Mouse (Mus musculus): ENCODE data around the gene Phldb1. TPM values are rescaled to one million over a fixed set of nuclear protein-coding genes. Genes with fewer than 3 reads are reported as not detected.

The Phldb1 gene
- polyA plus RNA-seq, 1 experiment: 151 TPM

DNA sequence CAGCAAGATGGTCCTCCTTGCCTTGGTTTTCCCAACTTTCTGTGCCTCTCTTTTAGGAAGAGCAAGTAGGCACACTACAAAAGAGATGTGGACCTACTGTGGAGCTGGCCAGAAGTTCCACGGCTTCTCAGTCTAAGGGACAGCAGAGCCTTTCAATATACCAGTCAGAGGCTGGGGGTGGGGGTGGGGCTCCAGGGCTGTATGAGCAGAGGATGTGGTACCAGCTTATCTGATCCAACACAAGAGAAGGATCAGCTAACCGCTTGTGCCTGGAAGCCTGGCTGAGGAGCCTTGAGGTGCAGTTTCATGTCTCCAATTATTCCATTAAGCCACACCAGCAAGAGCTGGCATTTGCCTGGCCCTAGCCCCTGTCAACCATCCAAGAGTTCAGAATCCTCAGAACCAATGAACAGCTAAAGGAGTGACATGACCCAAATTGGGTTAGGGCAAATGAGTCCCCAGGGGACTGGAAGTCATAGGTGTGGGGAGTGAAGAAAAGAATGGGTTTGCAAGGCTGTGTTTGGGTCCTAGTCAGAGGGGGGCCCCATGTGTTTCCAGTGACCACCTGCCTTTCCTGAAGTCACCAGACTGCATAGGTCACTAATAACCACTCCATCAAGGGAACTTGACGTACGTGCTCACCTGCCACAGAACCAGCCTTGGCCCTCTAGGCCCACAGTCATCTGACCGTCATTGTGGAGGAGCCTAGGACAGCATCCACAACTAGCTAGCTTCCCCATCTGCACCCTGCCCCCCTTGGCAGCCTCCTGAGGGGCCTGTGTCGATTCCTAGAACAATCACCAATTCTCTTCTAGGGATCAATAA, 17.8 kb downstream of the Phldb1 start:
- DNase-seq (ENCODE audit: low read depth): no peak

DNA sequence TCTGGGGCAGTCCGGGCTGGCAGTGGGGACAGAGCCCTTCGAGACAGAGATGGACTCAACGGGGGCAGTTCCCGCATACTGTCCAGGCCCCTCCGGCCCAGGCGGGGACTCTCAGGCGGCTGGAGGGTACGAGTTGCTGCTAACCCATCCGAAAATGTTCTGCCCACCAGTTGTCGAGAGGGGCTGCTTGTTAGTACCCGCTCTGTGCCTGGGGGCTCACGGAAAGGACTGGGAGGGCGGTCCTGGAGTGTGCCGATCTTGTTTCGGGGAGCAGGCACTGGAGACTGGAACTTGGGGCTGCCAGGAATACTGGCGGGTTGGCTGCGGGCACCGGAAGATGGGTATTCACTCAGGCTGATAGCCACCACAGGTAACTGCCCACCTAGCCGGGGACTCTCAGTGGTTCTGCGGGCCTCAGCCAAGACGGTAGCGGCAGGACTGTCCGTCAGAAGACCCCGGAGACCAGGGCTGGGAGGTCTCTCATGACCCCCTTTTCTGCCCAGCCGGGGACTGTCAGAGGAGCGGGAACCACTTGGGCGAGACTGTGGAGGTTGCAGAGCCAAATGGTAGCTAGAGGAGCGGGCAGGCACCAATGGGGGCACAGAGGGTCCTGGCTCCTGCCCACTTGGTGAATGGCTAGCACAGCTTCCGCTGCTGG, 19.2 kb downstream of the Phldb1 start:
- TF ChIP-seq POLR2A (IDR thresholded peaks at IDR 0.05; ENCODE audit: borderline replicate concordance, extremely low read depth, insufficient read depth, insufficient read length, poor library complexity, severe bottlenecking) (no peak), CTCF (IDR thresholded peaks at IDR 0.05; ENCODE audit: borderline replicate concordance, extremely low read depth, insufficient read depth, insufficient read length) (no peak)
- DNase-seq (ENCODE audit: low read depth): no peak

More for the DNA sequence above, 17.8 kb downstream of the Phldb1 start:
- no peak for TF ChIP-seq CTCF (IDR thresholded peaks at IDR 0.05; ENCODE audit: borderline replicate concordance, extremely low read depth, insufficient read depth, insufficient read length)
- no peak for TF ChIP-seq POLR2A (IDR thresholded peaks at IDR 0.05; ENCODE audit: borderline replicate concordance, extremely low read depth, insufficient read depth, insufficient read length, poor library complexity, severe bottlenecking)

DNA sequence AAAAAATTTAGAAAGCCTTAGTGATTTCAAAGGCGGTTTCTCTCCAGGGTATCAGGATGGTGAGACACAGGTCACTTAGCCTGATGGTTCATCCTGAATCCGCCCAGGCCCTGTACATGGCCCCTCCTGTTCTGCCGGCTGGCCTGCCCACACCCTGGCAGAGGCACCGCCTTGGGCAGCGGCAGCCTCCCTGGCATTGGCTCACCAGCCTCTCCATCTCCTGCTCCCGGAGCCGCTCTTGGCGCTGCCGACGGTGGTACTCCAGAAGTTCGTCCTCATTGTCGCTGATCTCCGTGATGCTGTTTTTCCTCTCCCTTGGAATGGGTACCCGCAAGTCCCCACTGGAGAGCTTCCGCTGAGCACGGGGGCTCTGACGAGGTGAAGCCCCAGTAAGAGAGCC, 19.9 kb downstream of the Phldb1 start:
- DNase-seq (ENCODE audit: low read depth): no peak
- TF ChIP-seq POLR2A (IDR thresholded peaks at IDR 0.05; ENCODE audit: borderline replicate concordance, extremely low read depth, insufficient read depth, insufficient read length, poor library complexity, severe bottlenecking) (no peak), CTCF (IDR thresholded peaks at IDR 0.05; ENCODE audit: borderline replicate concordance, extremely low read depth, insufficient read depth, insufficient read length) (no peak)

DNA sequence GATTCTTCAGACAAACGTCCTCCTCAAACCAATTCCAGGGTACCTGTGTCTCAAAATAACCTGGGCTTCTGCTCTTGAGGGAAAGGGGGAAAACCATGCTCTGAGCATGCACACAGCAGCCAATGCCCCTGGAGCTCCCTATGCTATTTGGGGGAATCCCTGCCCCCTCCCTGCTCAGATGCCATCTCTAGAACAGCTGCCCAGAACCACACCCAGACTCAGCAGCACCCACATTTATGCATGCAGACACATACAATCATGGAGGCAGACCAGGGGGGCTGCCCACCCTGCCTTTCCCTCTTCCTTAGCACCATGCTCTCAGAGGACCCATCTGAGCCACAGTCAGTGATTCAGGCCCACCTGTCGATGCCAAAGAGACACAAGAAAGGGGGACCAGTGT, 21.4 kb downstream of the Phldb1 start:
- TF ChIP-seq POLR2A (IDR thresholded peaks at IDR 0.05; ENCODE audit: borderline replicate concordance, extremely low read depth, insufficient read depth, insufficient read length, poor library complexity, severe bottlenecking) (no peak), CTCF (IDR thresholded peaks at IDR 0.05; ENCODE audit: borderline replicate concordance, extremely low read depth, insufficient read depth, insufficient read length) (no peak)
- no peak for DNase-seq (ENCODE audit: low read depth)

DNA sequence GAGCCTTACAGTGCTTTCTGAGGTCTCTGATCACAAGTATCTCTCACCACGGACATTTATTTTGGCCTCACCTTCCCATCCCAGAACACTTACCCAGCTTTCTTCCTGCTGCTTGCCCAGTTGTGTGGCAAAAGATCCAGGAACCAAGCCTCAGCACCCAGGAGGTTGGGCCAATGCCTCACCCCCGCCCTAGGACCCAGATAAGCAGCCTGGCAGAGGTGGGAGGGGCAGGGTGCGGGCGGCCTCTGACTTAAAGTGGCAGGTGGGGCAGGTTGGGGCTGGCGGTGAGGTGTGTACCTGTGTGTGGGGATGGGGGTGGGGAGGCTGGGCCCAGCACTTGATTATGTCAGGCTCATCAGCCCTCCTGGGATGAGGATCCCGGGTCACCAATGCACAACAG, 21.9 kb downstream of the Phldb1 start:
- DNase-seq (ENCODE audit: low read depth): no peak

DNA sequence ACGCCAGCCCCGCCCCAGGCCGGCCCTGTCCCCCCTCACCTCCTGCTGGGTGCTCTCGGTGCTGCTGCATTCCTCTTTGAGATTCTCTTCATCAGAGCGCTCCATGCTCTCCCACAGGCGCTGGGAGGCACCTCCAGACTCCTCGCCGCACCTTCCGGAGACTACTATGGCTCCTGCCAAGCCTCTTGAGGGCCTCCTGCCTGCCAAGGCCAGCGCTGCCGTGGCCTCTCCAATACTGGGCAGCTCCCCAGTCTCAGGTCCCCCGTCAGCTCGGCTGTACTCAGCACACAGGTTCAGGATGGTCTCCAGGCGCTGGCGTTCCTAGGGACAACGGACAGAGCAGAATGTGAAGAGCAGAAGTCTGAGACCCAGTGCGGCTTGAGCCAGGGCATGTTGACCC, 23.4 kb downstream of the Phldb1 start:
- TF ChIP-seq CTCF (IDR thresholded peaks at IDR 0.05; ENCODE audit: borderline replicate concordance, extremely low read depth, insufficient read depth, insufficient read length): no peak
- TF ChIP-seq POLR2A (IDR thresholded peaks at IDR 0.05; ENCODE audit: borderline replicate concordance, extremely low read depth, insufficient read depth, insufficient read length, poor library complexity, severe bottlenecking): no peak
- no peak for DNase-seq (ENCODE audit: low read depth)

More for the DNA sequence above, 21.9 kb downstream of the Phldb1 start:
- no peak for TF ChIP-seq POLR2A (IDR thresholded peaks at IDR 0.05; ENCODE audit: borderline replicate concordance, extremely low read depth, insufficient read depth, insufficient read length, poor library complexity, severe bottlenecking)
- no peak for TF ChIP-seq CTCF (IDR thresholded peaks at IDR 0.05; ENCODE audit: borderline replicate concordance, extremely low read depth, insufficient read depth, insufficient read length)

DNA sequence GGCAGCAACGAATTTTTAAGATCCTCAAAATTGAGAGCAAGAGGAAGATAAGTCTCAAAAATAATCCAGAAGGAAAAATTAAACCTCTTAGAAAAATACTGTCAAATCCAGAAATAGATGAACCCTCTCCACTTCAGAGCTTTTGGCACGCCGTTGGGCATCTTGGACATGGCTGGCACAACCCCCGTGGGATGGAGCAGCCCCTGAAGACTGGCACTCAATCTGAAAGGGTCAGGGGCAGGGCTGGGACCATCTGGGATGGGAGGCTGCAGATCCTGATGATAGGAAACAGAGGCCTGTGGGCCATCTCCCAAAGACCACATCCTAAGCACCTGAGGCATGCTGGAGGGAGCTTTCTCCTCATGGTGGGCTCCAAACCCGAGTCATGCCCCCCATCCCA, 24.8 kb downstream of the Phldb1 start:
- DNase-seq (ENCODE audit: low read depth): no peak
- TF ChIP-seq POLR2A (IDR thresholded peaks at IDR 0.05; ENCODE audit: borderline replicate concordance, extremely low read depth, insufficient read depth, insufficient read length, poor library complexity, severe bottlenecking) (no peak), CTCF (IDR thresholded peaks at IDR 0.05; ENCODE audit: borderline replicate concordance, extremely low read depth, insufficient read depth, insufficient read length) (no peak)

DNA sequence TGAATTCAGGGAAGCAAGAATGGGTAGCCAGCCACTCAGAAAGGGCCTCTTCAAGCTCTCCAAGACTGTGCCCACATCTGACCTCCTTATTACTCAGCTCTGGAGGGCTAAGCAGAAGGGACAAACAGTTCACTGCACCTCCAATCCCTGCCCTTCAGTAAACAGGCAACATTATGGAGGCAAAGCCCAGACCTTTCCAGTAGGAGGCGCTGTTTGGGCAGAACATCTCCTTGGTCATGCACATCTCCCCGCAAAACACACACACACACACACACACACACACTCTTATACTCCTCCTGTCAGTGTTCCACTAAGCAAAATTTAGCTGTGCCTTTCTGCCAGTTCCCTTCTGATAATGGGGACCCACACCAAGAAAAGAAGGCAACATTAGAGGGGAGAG, 25.4 kb downstream of the Phldb1 start:
- TF ChIP-seq POLR2A (IDR thresholded peaks at IDR 0.05; ENCODE audit: borderline replicate concordance, extremely low read depth, insufficient read depth, insufficient read length, poor library complexity, severe bottlenecking) (no peak), CTCF (IDR thresholded peaks at IDR 0.05; ENCODE audit: borderline replicate concordance, extremely low read depth, insufficient read depth, insufficient read length) (peak; percentile 65; the same call in 1 of the 2 replicates)
- DNase-seq (ENCODE audit: low read depth): peak; percentile 38

DNA sequence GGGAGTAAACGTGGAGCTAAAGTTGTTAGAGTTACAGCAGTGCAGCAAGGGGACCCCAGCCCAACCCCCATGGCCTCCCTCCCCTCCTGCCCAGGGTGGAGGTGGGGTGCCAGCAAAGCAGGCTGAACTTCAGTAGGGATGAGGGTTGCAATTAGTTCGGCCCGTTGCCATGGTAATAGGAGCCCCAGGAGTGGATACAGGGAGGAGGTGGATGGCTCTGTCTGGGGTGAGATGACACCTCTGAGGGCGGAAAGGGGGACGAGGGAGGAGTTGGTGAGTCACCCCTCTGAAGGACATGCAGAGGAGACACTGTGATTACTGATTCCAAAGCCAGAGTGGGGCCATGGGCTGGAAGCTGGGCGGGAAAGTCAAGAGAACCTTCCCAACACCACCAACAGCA, 26.1 kb downstream of the Phldb1 start:
- DNase-seq (ENCODE audit: low read depth): peak; percentile 63
- TF ChIP-seq POLR2A (IDR thresholded peaks at IDR 0.05; ENCODE audit: borderline replicate concordance, extremely low read depth, insufficient read depth, insufficient read length, poor library complexity, severe bottlenecking): no peak
- no peak for TF ChIP-seq CTCF (IDR thresholded peaks at IDR 0.05; ENCODE audit: borderline replicate concordance, extremely low read depth, insufficient read depth, insufficient read length)

DNA sequence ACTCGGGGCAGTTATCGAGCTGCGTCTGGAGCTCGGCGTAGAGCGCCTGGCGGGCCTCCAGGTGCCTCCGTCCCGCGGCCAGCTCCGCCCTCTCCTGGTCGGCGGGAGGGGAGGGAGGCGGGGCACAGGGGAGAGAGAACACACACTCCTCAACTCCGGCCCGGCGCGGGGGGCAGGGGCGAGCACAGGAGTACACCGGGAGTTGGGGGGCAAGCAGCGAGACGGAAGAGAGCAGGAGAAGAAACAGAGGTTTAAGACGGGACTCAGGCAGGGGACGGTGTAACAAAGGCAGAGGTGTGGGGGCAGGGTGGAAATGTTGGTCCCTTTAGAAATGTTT, 26.6 kb downstream of the Phldb1 start:
- TF ChIP-seq POLR2A (IDR thresholded peaks at IDR 0.05; ENCODE audit: borderline replicate concordance, extremely low read depth, insufficient read depth, insufficient read length, poor library complexity, severe bottlenecking) (no peak), CTCF (IDR thresholded peaks at IDR 0.05; ENCODE audit: borderline replicate concordance, extremely low read depth, insufficient read depth, insufficient read length) (no peak)
- DNase-seq (ENCODE audit: low read depth): peak; percentile 84

DNA sequence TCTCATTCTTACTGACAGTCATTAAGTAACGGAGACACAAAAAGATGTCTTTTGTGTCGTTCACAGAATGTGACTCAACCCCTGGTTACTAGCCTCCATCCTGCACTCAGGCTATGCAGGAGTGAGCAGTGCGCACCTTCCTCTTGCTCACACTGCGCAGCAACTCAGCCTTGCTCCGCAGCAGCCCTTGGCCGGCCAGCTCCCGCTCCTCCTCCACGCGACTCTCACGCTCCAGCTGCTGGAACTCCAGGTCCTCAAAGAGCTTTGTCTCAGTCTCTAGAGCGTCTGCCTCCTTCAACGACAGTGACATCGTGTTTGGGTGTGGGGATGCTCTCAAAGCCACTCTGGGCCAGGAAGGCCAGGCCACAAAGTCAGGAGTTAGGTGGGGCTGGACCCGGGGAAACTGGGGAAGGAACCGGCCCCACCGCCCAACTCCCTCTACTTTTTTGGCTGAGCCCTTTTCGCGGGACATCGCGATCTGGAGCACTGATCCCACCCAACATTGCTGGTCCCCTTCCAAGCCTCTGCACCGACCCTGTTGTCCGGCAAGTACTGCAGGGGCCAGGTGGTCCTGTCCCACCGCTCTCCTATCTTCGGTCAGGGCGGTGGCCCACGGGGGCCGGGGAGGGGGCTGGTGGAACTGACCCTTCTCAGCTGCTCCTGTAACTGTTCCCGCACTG, 27.1 kb downstream of the Phldb1 start:
- no peak for TF ChIP-seq POLR2A (IDR thresholded peaks at IDR 0.05; ENCODE audit: borderline replicate concordance, extremely low read depth, insufficient read depth, insufficient read length, poor library complexity, severe bottlenecking)
- no peak for TF ChIP-seq CTCF (IDR thresholded peaks at IDR 0.05; ENCODE audit: borderline replicate concordance, extremely low read depth, insufficient read depth, insufficient read length)
- DNase-seq (ENCODE audit: low read depth): no peak
